Comparison of ENCODE assay signal across 8 mouse cellular contexts in genomic region chr6:121245127-121246036, GRCm38 (mm10). TPM values are rescaled to one million over a fixed set of nuclear protein-coding genes. Genes with fewer than 3 reads are reported as not detected.
DNase-seq lines count a peak whose midpoint lies in the region; ATAC-seq and TF ChIP-seq lines count a peak whose summit lies in the region.

TSS of gene Usp18 (plus strand) at chr6:121245906.

- H3K4me1 ChIP-seq in cortical plate, adult 2 months (ENCODE audit: control insufficient read depth, insufficient read depth, low read length), result no peaks in the 10 kb centered on the region

- ATAC-seq in megakaryocyte, adult 5-6 weeks (ENCODE audit: poor library complexity, severe bottlenecking), result peak; percentile 96

- peak; percentile 91 for DNase-seq in adipocyte (ENCODE audit: low spot score)
- peak; percentile 91 for DNase-seq in gastrocnemius, adult 8-10 months (ENCODE audit: low spot score in 2 of 2)
- peak; percentile 95 for DNase-seq in induced T-regulatory cell, adult 2 months (ENCODE audit: low read depth)
- DNase-seq in left cerebral cortex, adult 8-10 months (ENCODE audit: low spot score in 2 of 2), result peak; percentile 28 to 45
- peak; percentile 72 for DNase-seq in right cerebral cortex, adult 18-20 months
- peak; percentile 88 for DNase-seq in urinary bladder, adult 2 months (ENCODE audit: low spot score)

- TF ChIP-seq POLR2A in cortical plate, adult 2 months (IDR thresholded peaks at IDR 0.05; ENCODE audit: extremely low read depth, insufficient read depth, low read length), result no peak

- peak within 1 kb of the TSS; percentile 37 for H3K4me3 ChIP-seq in cortical plate, adult 2 months (ENCODE audit: insufficient read depth, low read length)

- TF ChIP-seq CTCF in cortical plate, adult 2 months (IDR thresholded peaks at IDR 0.05; ENCODE audit: extremely low read depth, insufficient read depth, low read length), result no peak

- H3K27ac ChIP-seq in cortical plate, adult 2 months (ENCODE audit: insufficient read depth, low read length), result no peak within 1 kb of the TSS

RNA-seq across cellular contexts. Expression of gene Usp18, which starts in this region (rescaled TPM):
- polyA plus RNA-seq in cortical plate, adult 2 months (2012; rRNA removed), result 2.2 and 3.6 TPM in 2 replicates
- total RNA-seq in gastrocnemius, adult 8-10 months (2022), result 1 to 10 TPM; 1.0 to 1.5 (median 1.3) TPM
- total RNA-seq in left cerebral cortex, adult 8-10 months (2022), result 1 to 10 TPM in 2 of 4 experiments, under 1 TPM in 1, not detected in 1; 0.74 to 2.8 (median 1.1) TPM
- 25.0 and 26.8 TPM in 2 replicates for total RNA-seq in megakaryocyte, adult 5-6 weeks (2015)
- total RNA-seq in megakaryocyte, adult 5-6 weeks (2017), result 14.2 and 20.7 TPM in 2 replicates
- polyA plus RNA-seq in urinary bladder, adult 2 months (2012; rRNA removed), result 17.6 and 21.6 TPM in 2 replicates

Comparison
In these comparisons a context has a peak if more than half of its experiments do, and no peak if none do; other contexts are left out.
1. RNA of gene Usp18 (total RNA-seq): 14.2 to 26.8 TPM in megakaryocyte, adult 5-6 weeks; 1.0 to 1.5 TPM in gastrocnemius, adult 8-10 months and 0.74 to 2.8 TPM in left cerebral cortex, adult 8-10 months; every median in the first group is over 4 times any median in the second.
2. DNase-seq: peak in every context shown above with its lines; median percentile 95 in induced T-regulatory cell, adult 2 months; 91 in adipocyte; 91 in gastrocnemius, adult 8-10 months; 88 in urinary bladder, adult 2 months; 72 in right cerebral cortex, adult 18-20 months; 36 in left cerebral cortex, adult 8-10 months.